Mouse (Mus musculus): ENCODE measurements at regions not wholly inside any gene's neighbourhood (a gene's known extent, or its start where the extent isn't known, plus 50 kb on each side); places are given as distances from the start of the nearest gene placed in this dataset.

DNA sequence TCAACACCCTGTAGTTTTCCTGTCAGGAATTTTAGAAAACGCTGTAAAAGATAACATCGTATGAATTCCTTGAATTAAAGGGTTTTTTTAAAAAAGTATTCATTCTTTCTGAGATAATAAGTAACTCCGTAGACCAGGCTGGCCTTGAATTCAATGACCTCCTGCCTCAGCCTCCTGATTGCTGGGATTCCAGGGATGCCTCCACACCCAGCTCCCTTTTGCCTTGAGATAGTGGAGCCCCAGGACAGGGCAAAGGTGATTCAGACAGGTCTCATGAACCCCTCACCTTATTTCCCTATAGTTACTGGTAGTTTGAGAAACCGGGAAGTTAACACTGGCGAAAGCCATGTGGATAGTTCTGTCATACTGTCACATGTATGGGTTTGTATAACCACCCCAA lies 128.8 kb upstream of the Usp9x start:
- no peak for TF ChIP-seq EP300 (IDR thresholded peaks at IDR 0.05; ENCODE audit: low read length)
- TF ChIP-seq ZNF384 (IDR thresholded peaks at IDR 0.05; ENCODE audit: low read depth, low read length), result no peak
- no peak for TF ChIP-seq CHD2 (IDR thresholded peaks at IDR 0.05; ENCODE audit: low read length)
- no peak for TF ChIP-seq MYC (IDR thresholded peaks at IDR 0.05; ENCODE audit: low read depth, low read length)
- TF ChIP-seq TBP (conservative IDR thresholded peaks at IDR 0.05; ENCODE audit: low read depth, low read length), result no peak
- no peak for TF ChIP-seq E2F4 (IDR thresholded peaks at IDR 0.05; ENCODE audit: insufficient replicate concordance, low read depth, low read length)
- TF ChIP-seq JUND (conservative IDR thresholded peaks at IDR 0.05; ENCODE audit: low read depth, low read length), result no peak
- no peak for TF ChIP-seq POLR2A (IDR thresholded peaks at IDR 0.05; ENCODE audit: low read depth, low read length)
- no peak for TF ChIP-seq MAX (IDR thresholded peaks at IDR 0.05; ENCODE audit: low read length)
- no peak for TF ChIP-seq CTCF (conservative IDR thresholded peaks at IDR 0.05 in 1 of 2, IDR thresholded peaks at IDR 0.05 in 1 of 2; ENCODE audit: low read depth in 2 of 2, low read length in 2 of 2)
- TF ChIP-seq MAFK (IDR thresholded peaks at IDR 0.05; ENCODE audit: insufficient replicate concordance, low read length), result no peak
- TF ChIP-seq USF2 (conservative IDR thresholded peaks at IDR 0.05; ENCODE audit: low read depth, low read length), result no peak
- no peak for TF ChIP-seq TCF12 (IDR thresholded peaks at IDR 0.05; ENCODE audit: low read depth, low read length)
